Mouse (Mus musculus) hindbrain, embryonic 15.5 days (tissue): ENCODE results near the gene Isg20. TPM values are rescaled to one million over a fixed set of nuclear protein-coding genes. Genes with fewer than 3 reads are reported as not detected.

ENCODE experiments used
- microRNA-seq: library from miRNA; unstranded; fragments of <30 nt; microRNA quantifications from one replicate; pipeline ENCODE4, GENCODE M21; 2016
- polyA plus RNA-seq: library from polyadenylated mRNA; unstranded; fragments of >200 nt; fragmentation: Nextera tagmentation; extraction: Ambion mirVana; gene quantifications from 2 replicates; pipeline ENCODE4 v1.2.1, GENCODE M21; 2015

Gene Isg20
- polyA plus RNA-seq, 1 experiment from 2014 or later: 0.87 TPM

Small RNA genes within 50 kb of the gene (microRNA-seq; reads per million reads assigned to microRNA genes)
- gene Mir7-2: 254 reads per million, percentile 63 among the genes with 10 or more reads in this experiment

Other genes starting within 250 kb of the Isg20 start
- 22.2 and 23.3 TPM in 2 replicates for gene Ntrk3, start 175.4 kb upstream of the Isg20 start, polyA plus RNA-seq
- 68.3 and 68.5 TPM in 2 replicates for gene Mrps11, start 130.3 kb upstream of the Isg20 start, polyA plus RNA-seq
- gene Mrpl46, start 129.9 kb upstream of the Isg20 start, polyA plus RNA-seq: 53.8 and 58.9 TPM in 2 replicates
- 12.9 and 13.0 TPM in 2 replicates for gene Det1, start 66.2 kb upstream of the Isg20 start, polyA plus RNA-seq
- 55.5 and 58.1 TPM in 2 replicates for gene Aen, start 17.6 kb upstream of the Isg20 start, polyA plus RNA-seq
- gene Acan, start 140.1 kb downstream of the Isg20 start, polyA plus RNA-seq: 0.21 and 0.65 TPM in 2 replicates
- gene Hapln3, start 217.6 kb downstream of the Isg20 start, polyA plus RNA-seq: 2.2 TPM in 2 replicates
- gene Mfge8, start 235.6 kb downstream of the Isg20 start, polyA plus RNA-seq: 206 and 214 TPM in 2 replicates